Mouse (Mus musculus) lung, postnatal 0 days (tissue): ENCODE results near the gene Cx3cl1.

Experiments
- CTCF ChIP-seq: IDR thresholded peaks from 2 replicates; pipeline ENCODE4 v1.5.1; 2016; ENCODE audit warnings: antibody characterized with exemption, mild to moderate bottlenecking
- EP300 ChIP-seq: IDR thresholded peaks from 2 replicates; pipeline ENCODE4 v1.6.1; 2016; ENCODE audit warnings: antibody characterized with exemption, mild to moderate bottlenecking, control low read depth

GRCm38 (mm10) chr8:94785247-94785985 lies 13.6 kb downstream of the Cx3cl1 start:
- TF ChIP-seq EP300 = no peak
- TF ChIP-seq CTCF = peak; percentile 74
